Mouse (Mus musculus) layer of hippocampus, postnatal 25 days (tissue): ENCODE data around the gene Abcb7. TPM values are rescaled to one million over a fixed set of nuclear protein-coding genes. Genes with fewer than 3 reads are reported as not detected.

ENCODE experiments used
- total RNA-seq, 2 experiments: library from RNA; stranded (reverse); gene quantifications; 2 replicates each; pipeline ENCODE4 v1.2.3; 2021

Abcb7 gene
- total RNA-seq, 2 experiments from 2014 or later = 28.1 to 31.9 TPM

Other genes with a start within 250 kb of the Abcb7 start
- 10 to 100 TPM; 35.1 to 38.9 TPM for gene Nexmif, start 212.7 kb downstream of the Abcb7 start, total RNA-seq
- 10 to 100 TPM; 16.0 to 17.5 TPM for gene Uprt, start 69.0 kb upstream of the Abcb7 start, total RNA-seq